Mouse (Mus musculus): ENCODE results near the gene Epb41l2. TPM values are rescaled to one million over a fixed set of nuclear protein-coding genes. Genes with fewer than 3 reads are reported as not detected.

The Epb41l2 gene
- polyA plus RNA-seq, 1 experiment, result 421 TPM

- under 1% methylated on average over 79 of the region's 84 CpGs for WGBS
- TF ChIP-seq POLR2A (IDR thresholded peaks at IDR 0.05; ENCODE audit: insufficient read depth, low read depth, low read length), result no peak
- Histone ChIP-seq H3K4me1 (ENCODE audit: control insufficient read depth, insufficient read depth, low read length) (no peaks in the 10 kb centered on the region; the same call in 1 of the 2 replicates), H3K4me3 (ENCODE audit: insufficient read depth, low read depth, low read length) (peak overlapping the region; percentile 68), H3K27ac (ENCODE audit: insufficient read depth, low read depth, low read length) (no peak overlapping the region)
Observed at GRCm38 (mm10) chr10:25359959-25360811, 587 bp downstream of the Epb41l2 start.

- no peak overlapping the region for H3K27ac ChIP-seq (ENCODE audit: insufficient read depth, low read depth, low read length)
- WGBS, result 66% methylated on average over 6 of the region's 6 CpGs
- no peak for TF ChIP-seq POLR2A (IDR thresholded peaks at IDR 0.05; ENCODE audit: insufficient read depth, low read depth, low read length)
- TF ChIP-seq CTCF (IDR thresholded peaks at IDR 0.05; ENCODE audit: insufficient read depth, low read depth, low read length), result no peak
- H3K4me1 ChIP-seq (ENCODE audit: control insufficient read depth, insufficient read depth, low read length), result no peaks in the 10 kb centered on the region; the same call in 1 of the 2 replicates
- no peak overlapping the region for H3K4me3 ChIP-seq (ENCODE audit: insufficient read depth, low read depth, low read length)
Observed at GRCm38 (mm10) chr10:25362235-25362634, 2.6 kb downstream of the Epb41l2 start.

- 93% methylated on average over 7 of the region's 7 CpGs for WGBS
- no peak overlapping the region for H3K27ac ChIP-seq (ENCODE audit: insufficient read depth, low read depth, low read length)
- H3K4me3 ChIP-seq (ENCODE audit: insufficient read depth, low read depth, low read length), result no peak overlapping the region
- no peak for TF ChIP-seq CTCF (IDR thresholded peaks at IDR 0.05; ENCODE audit: insufficient read depth, low read depth, low read length)
- no peak for TF ChIP-seq POLR2A (IDR thresholded peaks at IDR 0.05; ENCODE audit: insufficient read depth, low read depth, low read length)
- no peaks in the 10 kb centered on the region; the same call in 1 of the 2 replicates for H3K4me1 ChIP-seq (ENCODE audit: control insufficient read depth, insufficient read depth, low read length)
Observed at GRCm38 (mm10) chr10:25365158-25365557, 5.6 kb downstream of the Epb41l2 start.

- TF ChIP-seq CTCF (IDR thresholded peaks at IDR 0.05; ENCODE audit: insufficient read depth, low read depth, low read length) (no peak), POLR2A (IDR thresholded peaks at IDR 0.05; ENCODE audit: insufficient read depth, low read depth, low read length) (no peak)
- Histone ChIP-seq H3K4me1 (ENCODE audit: control insufficient read depth, insufficient read depth, low read length) (no peaks in the 10 kb centered on the region), H3K27ac (ENCODE audit: insufficient read depth, low read depth, low read length) (no peak overlapping the region), H3K4me3 (ENCODE audit: insufficient read depth, low read depth, low read length) (no peak overlapping the region)
- WGBS, result 78% methylated on average over 7 of the region's 7 CpGs
Observed at GRCm38 (mm10) chr10:25365708-25366107, 6.1 kb downstream of the Epb41l2 start.

- no peak overlapping the region for H3K4me3 ChIP-seq (ENCODE audit: insufficient read depth, low read depth, low read length)
- H3K4me1 ChIP-seq (ENCODE audit: control insufficient read depth, insufficient read depth, low read length), result no peaks in the 10 kb centered on the region
- H3K27ac ChIP-seq (ENCODE audit: insufficient read depth, low read depth, low read length), result no peak overlapping the region
- TF ChIP-seq POLR2A (IDR thresholded peaks at IDR 0.05; ENCODE audit: insufficient read depth, low read depth, low read length) (no peak), CTCF (IDR thresholded peaks at IDR 0.05; ENCODE audit: insufficient read depth, low read depth, low read length) (no peak)
- 87% methylated on average over 5 of the region's 5 CpGs for WGBS
Observed at GRCm38 (mm10) chr10:25366691-25367090, 7.1 kb downstream of the Epb41l2 start.

GRCm38 (mm10) chr10:25368928-25369327, 9.3 kb downstream of the Epb41l2 start:
- WGBS, result 79% methylated on average over 3 of the region's 3 CpGs
- TF ChIP-seq POLR2A (IDR thresholded peaks at IDR 0.05; ENCODE audit: insufficient read depth, low read depth, low read length) (no peak), CTCF (IDR thresholded peaks at IDR 0.05; ENCODE audit: insufficient read depth, low read depth, low read length) (no peak)
- no peak overlapping the region for H3K4me3 ChIP-seq (ENCODE audit: insufficient read depth, low read depth, low read length)
- H3K4me1 ChIP-seq (ENCODE audit: control insufficient read depth, insufficient read depth, low read length), result no peaks in the 10 kb centered on the region
- no peak overlapping the region for H3K27ac ChIP-seq (ENCODE audit: insufficient read depth, low read depth, low read length)

GRCm38 (mm10) chr10:25369691-25370090, 10.1 kb downstream of the Epb41l2 start:
- Histone ChIP-seq H3K4me1 (ENCODE audit: control insufficient read depth, insufficient read depth, low read length) (no peaks in the 10 kb centered on the region), H3K27ac (ENCODE audit: insufficient read depth, low read depth, low read length) (no peak overlapping the region), H3K4me3 (ENCODE audit: insufficient read depth, low read depth, low read length) (no peak overlapping the region)
- TF ChIP-seq POLR2A (IDR thresholded peaks at IDR 0.05; ENCODE audit: insufficient read depth, low read depth, low read length) (no peak), CTCF (IDR thresholded peaks at IDR 0.05; ENCODE audit: insufficient read depth, low read depth, low read length) (no peak)
- WGBS, result 94% methylated on average over 9 of the region's 9 CpGs

- TF ChIP-seq CTCF (IDR thresholded peaks at IDR 0.05; ENCODE audit: insufficient read depth, low read depth, low read length) (no peak), POLR2A (IDR thresholded peaks at IDR 0.05; ENCODE audit: insufficient read depth, low read depth, low read length) (no peak)
- H3K4me1 ChIP-seq (ENCODE audit: control insufficient read depth, insufficient read depth, low read length), result no peaks in the 10 kb centered on the region
- 54% methylated on average over 2 of the region's 2 CpGs for WGBS
- H3K4me3 ChIP-seq (ENCODE audit: insufficient read depth, low read depth, low read length), result no peak overlapping the region
- no peak overlapping the region for H3K27ac ChIP-seq (ENCODE audit: insufficient read depth, low read depth, low read length)
Observed at GRCm38 (mm10) chr10:25371336-25371735, 11.7 kb downstream of the Epb41l2 start.

GRCm38 (mm10) chr10:25371915-25372371, 12.3 kb downstream of the Epb41l2 start:
- TF ChIP-seq POLR2A (IDR thresholded peaks at IDR 0.05; ENCODE audit: insufficient read depth, low read depth, low read length), result no peak
- TF ChIP-seq CTCF (IDR thresholded peaks at IDR 0.05; ENCODE audit: insufficient read depth, low read depth, low read length), result no peak
- Histone ChIP-seq H3K27ac (ENCODE audit: insufficient read depth, low read depth, low read length) (no peak overlapping the region), H3K4me3 (ENCODE audit: insufficient read depth, low read depth, low read length) (no peak overlapping the region), H3K4me1 (ENCODE audit: control insufficient read depth, insufficient read depth, low read length) (no peaks in the 10 kb centered on the region)
- WGBS, result 45% methylated on average over 3 of the region's 3 CpGs

Measured in olfactory bulb, adult 2 months (tissue).